Comparison of ENCODE assay signal across 8 mouse cellular contexts in the genomic region with DNA sequence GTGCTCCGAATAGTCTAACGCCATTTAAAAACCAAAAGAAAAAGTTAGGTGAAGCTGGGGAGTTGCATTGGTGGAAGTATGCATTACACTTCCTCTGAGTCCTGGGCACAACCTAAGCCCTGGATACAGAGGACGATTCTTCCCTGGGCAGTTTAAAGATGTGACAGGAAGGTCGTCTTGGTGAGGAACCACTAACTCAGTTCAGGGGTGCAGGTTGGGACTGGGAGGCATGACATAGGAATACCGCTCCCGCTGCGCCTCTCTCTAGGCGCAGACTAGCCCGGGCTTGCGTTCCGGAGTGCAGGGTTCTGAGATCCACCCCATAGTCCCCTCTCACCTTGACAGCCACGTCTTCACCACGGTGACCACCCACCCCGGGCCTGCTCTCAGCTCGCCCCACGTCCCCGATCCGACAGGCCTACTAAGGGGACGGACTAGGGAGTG. TPM values are rescaled to one million over a fixed set of nuclear protein-coding genes. Genes with fewer than 3 reads are reported as not detected.
DNase-seq lines count a peak whose midpoint lies in the region; ATAC-seq and TF ChIP-seq lines count a peak whose summit lies in the region.

No protein-coding gene starts in this region.

- peak overlapping the region; percentile 77 for H3K9ac ChIP-seq in embryonic facial prominence, embryonic 11.5 days (replicated peaks; ENCODE audit: low read length)
- peak overlapping the region; percentile 75 for H3K9ac ChIP-seq in intestine, embryonic 15.5 days

- H3K27me3 ChIP-seq in cerebellum, adult 2 months (ENCODE audit: control insufficient read depth, insufficient read depth, low read length), result no peaks in the 10 kb centered on the region
- no peaks in the 10 kb centered on the region for H3K27me3 ChIP-seq in embryonic facial prominence, embryonic 11.5 days (ENCODE audit: control insufficient read depth, insufficient read depth, low read length)
- H3K27me3 ChIP-seq in intestine, embryonic 15.5 days (replicated peaks), result no peaks in the 10 kb centered on the region

- no peaks in the 10 kb centered on the region for H3K36me3 ChIP-seq in embryonic facial prominence, embryonic 11.5 days (replicated peaks; ENCODE audit: control insufficient read depth, insufficient read depth, low read depth, low read length)
- H3K36me3 ChIP-seq in intestine, embryonic 15.5 days, result peaks cover 3% of the 10 kb centered on the region; the same call in 1 of the 2 replicates

- peak; percentile 90 for ATAC-seq in embryonic facial prominence, embryonic 11.5 days (replicated peaks; ENCODE audit: insufficient number of reproducible peaks, low FRiP score, low TSS enrichment, low read depth)
- ATAC-seq in intestine, embryonic 15.5 days, result no peak; the same call in 1 of the 2 replicates
- peak; percentile 20; the same call in 1 of the 2 replicates for ATAC-seq in monocyte, adult 5-6 weeks (replicated peaks; ENCODE audit: insufficient number of reproducible peaks, low FRiP score, low TSS enrichment, poor library complexity, severe bottlenecking)

- 1% methylated on average over 19 of the region's 19 CpGs for WGBS in cerebellum, adult 2 months
- WGBS in embryonic facial prominence, embryonic 11.5 days, result 3% methylated on average over 19 of the region's 19 CpGs
- WGBS in intestine, embryonic 15.5 days, result 3% methylated on average over 19 of the region's 19 CpGs

- H3K4me2 ChIP-seq in embryonic facial prominence, embryonic 11.5 days (ENCODE audit: low read depth, low read length), result peak overlapping the region; percentile 85
- H3K4me2 ChIP-seq in intestine, embryonic 15.5 days (replicated peaks), result peak overlapping the region; percentile 82

- H3K9me3 ChIP-seq in embryonic facial prominence, embryonic 11.5 days (replicated peaks; ENCODE audit: control insufficient read depth, low read length), result no peaks in the 10 kb centered on the region
- H3K9me3 ChIP-seq in intestine, embryonic 15.5 days, result no peaks in the 10 kb centered on the region

- peak overlapping the region; percentile 79 for H3K4me3 ChIP-seq in cerebellum, adult 2 months (replicated peaks; ENCODE audit: insufficient read depth, low read depth, low read length)
- peak overlapping the region; percentile 73 for H3K4me3 ChIP-seq in embryonic facial prominence, embryonic 11.5 days (ENCODE audit: low read depth, low read length)
- H3K4me3 ChIP-seq in intestine, embryonic 15.5 days (replicated peaks), result peak overlapping the region; percentile 75

- peaks cover 5% of the 10 kb centered on the region; the same call in 1 of the 2 replicates for H3K4me1 ChIP-seq in cerebellum, adult 2 months (ENCODE audit: control insufficient read depth, insufficient read depth, low read length)
- no peaks in the 10 kb centered on the region for H3K4me1 ChIP-seq in embryonic facial prominence, embryonic 11.5 days (ENCODE audit: control insufficient read depth, insufficient read depth, low read length)
- no peaks in the 10 kb centered on the region for H3K4me1 ChIP-seq in intestine, embryonic 15.5 days (replicated peaks)

- TF ChIP-seq POLR2A in cerebellum, adult 2 months (IDR thresholded peaks at IDR 0.05; ENCODE audit: borderline replicate concordance, insufficient read depth, low read length), result no peak

- peak overlapping the region; percentile 70 for H3K27ac ChIP-seq in cerebellum, adult 2 months (ENCODE audit: insufficient read depth, low read length)
- H3K27ac ChIP-seq in embryonic facial prominence, embryonic 11.5 days (replicated peaks; ENCODE audit: low read depth, low read length), result no peak overlapping the region
- peak overlapping the region; percentile 52; the same call in 1 of the 2 replicates for H3K27ac ChIP-seq in intestine, embryonic 15.5 days

- intact Hi-C loops in left cerebral cortex, postnatal 4 days (cut with DNase I), result no loop called here
- intact Hi-C loops in gastrocnemius, postnatal 14 days (cut with DNase I; ENCODE audit: low total_unique reads), result loop anchor here (10.0 kb wide), 1 partner anchor 60 kb away; a partner anchor contains a TSS

- no peak for DNase-seq in cerebellum, adult 2 months
- DNase-seq in cerebellum, adult 11 months, result no peak
- DNase-seq in 3T3-L1 (ENCODE audit: low read depth, low spot score), result peak; percentile 33
- peak; percentile 15 for DNase-seq in embryonic facial prominence, embryonic 11.5 days (ENCODE audit: low spot score)
- no peak for DNase-seq in left cerebral cortex, postnatal 4 days
- no peak for DNase-seq in gastrocnemius, postnatal 14 days

- TF ChIP-seq CTCF in cerebellum, adult 2 months (IDR thresholded peaks at IDR 0.05; ENCODE audit: borderline replicate concordance, insufficient read depth, low read depth, low read length), result no peak

RNA-seq across cellular contexts. Expression of a gene that starts 0.4 kb away (rescaled TPM):
- polyA plus RNA-seq in cerebellum, adult 2 months (2012; rRNA removed), result 26.8 and 27.8 TPM in 2 replicates
- polyA plus RNA-seq in embryonic facial prominence, embryonic 11.5 days (2014; fragmentation: Nextera tagmentation; extraction: Ambion mirVana), result 45.5 and 47.0 TPM in 2 replicates
- 48.0 and 49.7 TPM in 2 replicates for polyA plus RNA-seq in intestine, embryonic 15.5 days (2015; fragmentation: Nextera tagmentation; extraction: Ambion mirVana)
- total RNA-seq in monocyte, adult 5-6 weeks (2017), result 70.3 to 89.6 TPM (median 85.1 TPM) in 3 replicates
- total RNA-seq in left cerebral cortex, postnatal 4 days (2021), result 10 to 100 TPM; 37.8 to 40.1 TPM
- 100 to 1,000 TPM; 579 to 591 TPM for total RNA-seq in gastrocnemius, postnatal 14 days (2021)

RNA-seq across cellular contexts. Expression of a gene that starts 21.2 kb away (rescaled TPM):
- polyA plus RNA-seq in cerebellum, adult 2 months (2012; rRNA removed), result 22.2 and 22.9 TPM in 2 replicates
- polyA plus RNA-seq in embryonic facial prominence, embryonic 11.5 days (2014; fragmentation: Nextera tagmentation; extraction: Ambion mirVana), result 240 and 270 TPM in 2 replicates
- 140 and 163 TPM in 2 replicates for polyA plus RNA-seq in intestine, embryonic 15.5 days (2015; fragmentation: Nextera tagmentation; extraction: Ambion mirVana)
- total RNA-seq in monocyte, adult 5-6 weeks (2017), result 16.8 to 31.9 TPM (median 27.7 TPM) in 3 replicates
- 10 to 100 TPM; 23.1 to 24.1 TPM for total RNA-seq in left cerebral cortex, postnatal 4 days (2021)
- total RNA-seq in gastrocnemius, postnatal 14 days (2021), result 10 to 100 TPM; 14.3 to 20.1 TPM

RNA-seq across cellular contexts. Expression of a gene that starts 21.5 kb away (rescaled TPM):
- 0.08 and 0.13 TPM in 2 replicates for polyA plus RNA-seq in cerebellum, adult 2 months (2012; rRNA removed)
- 63.2 and 71.1 TPM in 2 replicates for polyA plus RNA-seq in embryonic facial prominence, embryonic 11.5 days (2014; fragmentation: Nextera tagmentation; extraction: Ambion mirVana)
- 39.3 and 45.8 TPM in 2 replicates for polyA plus RNA-seq in intestine, embryonic 15.5 days (2015; fragmentation: Nextera tagmentation; extraction: Ambion mirVana)
- total RNA-seq in monocyte, adult 5-6 weeks (2017), result 0.58 to 1.9 TPM in 2 of 3 replicates, not detected in the other
- total RNA-seq in left cerebral cortex, postnatal 4 days (2021), result 1 to 10 TPM; 3.2 to 3.6 TPM
- 1 to 10 TPM; 1.8 to 1.9 TPM for total RNA-seq in gastrocnemius, postnatal 14 days (2021)

RNA-seq across cellular contexts. Expression of a gene that starts 59.7 kb away (rescaled TPM):
- polyA plus RNA-seq in cerebellum, adult 2 months (2012; rRNA removed), result 109 and 124 TPM in 2 replicates
- 107 and 108 TPM in 2 replicates for polyA plus RNA-seq in embryonic facial prominence, embryonic 11.5 days (2014; fragmentation: Nextera tagmentation; extraction: Ambion mirVana)
- 85.0 and 91.2 TPM in 2 replicates for polyA plus RNA-seq in intestine, embryonic 15.5 days (2015; fragmentation: Nextera tagmentation; extraction: Ambion mirVana)
- total RNA-seq in monocyte, adult 5-6 weeks (2017), result 136 to 161 TPM (median 144 TPM) in 3 replicates
- total RNA-seq in left cerebral cortex, postnatal 4 days (2021), result 10 to 100 TPM; 56.9 to 61.3 TPM
- total RNA-seq in gastrocnemius, postnatal 14 days (2021), result 10 to 100 TPM; 50.2 to 53.9 TPM

Comparison
In these comparisons a context has a peak if more than half of its experiments do, and no peak if none do; other contexts are left out.
1. DNase-seq: peak in 3T3-L1 (single experiment) and embryonic facial prominence, embryonic 11.5 days (single experiment); none in cerebellum, adult 2 months (0 of 2), cerebellum, adult 11 months (single experiment), left cerebral cortex, postnatal 4 days (single experiment) and gastrocnemius, postnatal 14 days (single experiment).
2. Peak in every context shown above with its lines, with median percentiles within 50 percentile points of each other: H3K4me3 ChIP-seq.